Mouse (Mus musculus): ENCODE data around the gene 1700024P04Rik.

- TF ChIP-seq POLR2A (IDR thresholded peaks at IDR 0.05; ENCODE audit: insufficient read length, low read depth): no peak
- no peak for TF ChIP-seq USF1 (IDR thresholded peaks at IDR 0.05; ENCODE audit: low read depth)
- TF ChIP-seq TCF3 (IDR thresholded peaks at IDR 0.05; ENCODE audit: insufficient read length, low read depth): no peak
- no peak for TF ChIP-seq TCF12 (IDR thresholded peaks at IDR 0.05; ENCODE audit: insufficient read depth, poor library complexity, severe bottlenecking)
- TF ChIP-seq MYOD1 (IDR thresholded peaks at IDR 0.05; ENCODE audit: control insufficient read depth in 1 of 3, insufficient read length in 2 of 3, low read depth in 2 of 3): no peak
- no peak for TF ChIP-seq E2F4 (IDR thresholded peaks at IDR 0.05; ENCODE audit: insufficient read depth)
- no peak for TF ChIP-seq MAX (IDR thresholded peaks at IDR 0.05; ENCODE audit: low read depth)
- no peak for TF ChIP-seq POLR2AphosphoS2 (IDR thresholded peaks at IDR 0.05; ENCODE audit: insufficient read length, low read depth)
- TF ChIP-seq CEBPB (IDR thresholded peaks at IDR 0.05; ENCODE audit: insufficient read depth, poor library complexity, severe bottlenecking): no peak
Observed at GRCm38 (mm10) chr13:98953830-98954229, 30.5 kb downstream of the 1700024P04Rik start.
